Mouse (Mus musculus): Measurements from ENCODE around the gene Ccdc182.

DNA sequence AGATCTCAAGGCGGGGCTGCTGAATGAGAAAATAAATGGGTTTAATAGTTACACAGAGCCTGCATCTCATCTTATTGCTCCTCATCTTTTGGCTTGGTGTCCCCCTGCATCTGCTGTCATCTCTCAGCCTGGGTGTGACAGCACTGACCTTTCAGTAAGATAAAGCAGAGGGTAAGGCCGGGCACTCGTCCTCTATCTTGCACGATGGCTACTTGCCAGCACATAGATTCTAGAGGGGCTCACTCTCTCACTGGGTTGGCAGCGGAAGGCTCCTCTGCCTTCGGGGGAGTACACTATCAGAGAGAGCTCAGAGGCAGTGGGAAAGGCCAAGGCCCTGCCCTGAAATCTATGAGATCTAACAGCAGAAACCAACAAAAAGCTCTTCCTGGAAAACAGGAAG, 20.6 kb downstream of the Ccdc182 start:
- TF ChIP-seq POLR2A (IDR thresholded peaks at IDR 0.05; ENCODE audit: borderline replicate concordance, control insufficient read depth, low read depth, low read length) (no peak), CTCF (IDR thresholded peaks at IDR 0.05; ENCODE audit: control insufficient read depth, insufficient read depth, low read length) (no peak)
